Mouse (Mus musculus) heart, adult 9 months (tissue): ENCODE data around the gene Gins1.
A peak's percentile ranks its signal among the peaks of the same experiment; 100 is the strongest.
"Not testable (repeated sequence)": the region's sequence is repeated elsewhere in the genome, so short reads cannot be mapped to it uniquely, and the experiment has no call there.

ENCODE experiments used
- DNase-seq, 2 experiments: peaks; one replicate each; pipeline ENCODE4 v3.0.0; 2022; ENCODE audit warnings: low spot score in 2 of 2

The Gins1 gene

DNA sequence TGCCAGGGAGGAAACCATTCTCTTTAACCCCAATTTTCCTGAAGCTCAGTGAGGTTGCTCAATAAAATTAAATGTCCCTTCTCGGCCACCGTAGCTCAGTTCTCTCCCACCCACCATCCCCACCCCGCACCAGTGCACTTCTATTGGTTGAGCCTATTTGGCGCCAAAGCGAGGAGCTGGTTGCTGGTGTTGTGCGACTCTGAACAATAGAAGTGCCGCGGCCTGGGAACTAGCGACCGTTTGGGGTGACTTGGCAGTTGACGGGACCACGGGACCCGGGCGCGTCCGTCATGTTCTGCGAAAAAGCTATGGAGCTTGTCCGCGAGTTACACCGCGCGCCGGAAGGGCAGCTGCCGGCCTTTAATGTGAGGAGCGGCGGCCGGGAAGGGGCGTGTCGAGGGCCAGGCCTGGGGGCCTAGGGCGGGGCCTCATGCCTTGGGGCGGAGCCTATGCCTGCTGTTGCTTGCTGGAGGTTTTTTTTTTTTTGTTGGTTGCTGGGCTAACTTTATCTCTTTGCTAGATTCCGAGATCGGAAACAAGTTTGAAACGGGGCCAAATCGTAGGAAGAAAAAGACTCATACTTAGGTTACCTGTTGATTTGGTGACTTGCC is 4.3 kb downstream of the Gins1 start:
- peak; percentile 92 to 96 for DNase-seq

DNA sequence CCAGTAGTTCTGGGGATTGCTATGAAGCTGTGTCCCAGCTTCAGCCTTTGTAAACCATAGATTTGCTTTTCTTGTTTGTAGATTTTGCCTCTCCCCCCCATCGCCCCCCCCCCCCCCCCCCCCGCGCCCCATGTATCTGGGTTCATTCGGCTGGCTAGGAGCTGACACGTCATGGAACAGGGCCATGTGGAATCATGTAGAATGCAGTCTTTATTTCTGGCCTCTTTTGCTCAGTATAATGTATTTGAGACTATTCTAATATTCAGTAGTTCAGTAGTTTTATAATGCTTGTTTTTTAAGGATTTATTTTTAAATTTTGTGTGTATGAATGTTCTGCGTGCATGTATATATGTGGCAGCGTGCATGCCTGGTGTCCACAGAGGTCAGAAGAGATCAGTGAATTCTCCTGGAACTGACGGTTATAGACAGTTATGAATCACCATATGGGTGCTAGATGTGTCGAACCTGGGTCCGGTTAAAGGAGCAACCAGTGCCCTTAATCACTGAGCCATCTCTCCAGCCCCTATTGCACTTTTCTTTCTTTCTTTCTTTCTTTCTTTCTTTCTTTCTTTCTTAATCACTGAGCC is 5.2 kb downstream of the Gins1 start:
- no peak for DNase-seq

DNA sequence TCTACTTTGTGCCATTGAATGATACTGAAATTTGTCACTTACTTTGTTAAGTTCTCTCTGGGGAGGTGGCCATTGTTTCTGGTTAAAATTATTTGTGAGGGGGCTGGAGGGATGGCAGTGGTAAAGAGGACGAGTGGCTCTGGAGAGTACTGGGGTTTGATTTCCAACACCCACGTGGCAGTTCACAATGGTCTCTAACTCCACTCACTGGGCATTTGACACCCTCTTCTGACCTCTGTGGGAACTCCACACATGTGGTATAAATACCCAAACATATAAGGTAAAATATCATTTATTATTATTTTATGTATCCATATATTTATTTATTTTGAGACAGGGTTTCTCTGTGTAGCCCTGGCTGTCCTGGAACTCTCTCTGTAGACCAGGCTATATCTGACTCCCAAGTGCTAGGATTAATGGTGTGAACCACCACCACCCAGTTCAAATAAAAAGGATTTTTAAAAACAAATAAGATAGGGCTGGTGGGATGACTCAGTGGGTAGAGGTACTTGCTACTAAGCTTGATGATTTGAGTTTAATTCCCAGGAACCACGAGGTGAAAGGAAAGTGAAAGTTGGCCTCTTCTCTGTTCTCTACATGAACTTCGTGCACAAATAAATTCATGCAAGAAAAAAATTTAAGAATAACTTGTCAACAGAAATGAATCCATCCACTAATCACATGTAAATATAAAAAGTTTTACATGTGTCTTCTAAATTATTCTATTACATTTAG is 9.7 kb downstream of the Gins1 start:
- no peak for DNase-seq

DNA sequence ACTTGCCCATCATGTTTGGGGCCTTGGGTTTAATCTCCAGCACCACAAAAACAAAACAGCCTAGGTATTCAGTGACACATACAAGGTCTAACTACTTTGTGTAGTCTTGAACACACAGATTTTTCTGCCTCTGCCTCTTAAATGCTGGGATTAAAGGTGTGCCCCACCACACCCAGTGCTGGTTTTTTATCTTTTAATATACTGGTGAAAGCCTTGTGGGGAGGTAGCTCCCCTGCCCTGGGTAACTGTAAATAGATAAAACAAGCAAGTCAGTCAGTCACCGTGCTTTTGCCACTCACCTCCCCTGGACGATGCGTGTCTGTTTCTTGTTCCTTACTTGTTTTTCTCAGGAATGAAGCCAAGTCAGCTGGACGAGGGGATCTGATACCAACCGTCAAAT is 10.6 kb downstream of the Gins1 start:
- DNase-seq: no peak

DNA sequence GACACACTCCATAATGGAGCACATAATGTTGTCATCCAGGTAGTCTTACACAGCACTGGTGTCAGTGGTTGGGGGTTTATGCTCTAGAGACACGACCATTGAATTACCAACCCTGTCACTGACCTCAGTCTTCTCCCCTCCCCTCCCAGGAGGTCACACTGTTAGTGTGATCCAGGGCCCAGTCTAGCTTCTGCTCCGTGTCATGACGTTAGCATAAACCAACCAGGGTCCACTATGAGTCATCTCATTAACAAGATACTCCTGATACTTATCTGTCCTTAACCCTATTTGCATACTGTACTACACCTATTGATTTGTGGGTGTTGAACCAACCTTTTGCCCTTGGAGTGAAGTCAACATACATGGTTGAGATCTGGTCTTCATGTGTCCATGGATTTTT is 13.5 kb downstream of the Gins1 start:
- no peak for DNase-seq

DNA sequence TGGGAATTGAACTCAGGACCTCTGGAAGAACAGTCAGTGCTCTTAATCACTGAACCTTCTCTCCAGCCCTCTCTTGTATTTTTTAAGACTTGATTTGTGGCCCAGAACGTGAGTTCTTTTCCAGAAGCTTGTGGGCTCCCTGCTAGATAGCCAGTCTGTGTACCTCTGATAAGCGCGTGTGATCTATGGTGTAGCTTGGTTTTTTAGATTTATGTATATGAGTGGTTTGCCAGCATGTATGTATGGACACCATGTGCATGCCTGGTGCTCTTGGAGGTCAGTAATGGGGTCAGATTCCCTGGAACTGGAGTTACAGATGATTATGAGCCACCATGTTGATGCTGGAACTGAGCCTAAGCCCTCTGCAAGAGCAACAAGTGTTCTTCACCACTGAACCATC is 15.3 kb downstream of the Gins1 start:
- no peak for DNase-seq

DNA sequence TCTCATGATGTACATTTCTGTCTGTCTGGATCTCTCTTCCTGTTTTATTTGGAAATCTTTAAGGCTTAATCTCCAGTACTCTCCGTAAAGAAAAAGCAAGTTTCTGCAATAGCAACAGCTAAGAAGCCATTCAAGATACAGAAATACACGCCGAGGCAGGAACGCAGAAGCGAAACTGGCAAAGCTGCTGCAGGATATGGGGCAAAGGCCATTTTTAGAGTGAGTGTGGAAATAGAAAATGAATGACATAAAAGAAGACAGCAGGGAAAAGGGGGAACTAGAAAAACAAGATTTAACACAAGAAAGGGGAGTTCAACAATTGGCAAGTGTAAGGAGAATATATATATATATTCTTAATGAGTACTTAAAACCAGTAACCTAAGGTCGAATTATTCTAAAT is 16.5 kb downstream of the Gins1 start:
- peak; percentile 23 to 39 for DNase-seq

DNA sequence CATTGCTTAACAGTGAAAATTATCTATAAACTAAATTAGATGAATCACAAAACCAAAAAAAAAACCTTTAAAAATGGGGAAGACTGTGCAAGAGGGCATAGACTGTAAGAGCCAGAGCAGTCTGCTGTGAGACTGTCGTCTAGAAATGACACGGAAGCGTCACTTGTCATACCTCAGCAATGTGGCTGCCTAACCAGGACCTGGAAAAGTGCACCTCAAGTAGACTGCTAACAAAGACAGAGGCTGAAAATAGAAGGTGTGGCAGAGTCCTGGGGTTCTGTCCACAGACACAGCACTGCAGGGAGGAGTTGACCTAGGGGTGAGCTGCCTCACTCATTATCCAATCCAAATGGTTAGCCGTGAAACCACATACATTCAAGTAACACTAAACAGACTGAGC is 17.0 kb downstream of the Gins1 start:
- DNase-seq: peak in 1 of 2 experiments; percentile 20

DNA sequence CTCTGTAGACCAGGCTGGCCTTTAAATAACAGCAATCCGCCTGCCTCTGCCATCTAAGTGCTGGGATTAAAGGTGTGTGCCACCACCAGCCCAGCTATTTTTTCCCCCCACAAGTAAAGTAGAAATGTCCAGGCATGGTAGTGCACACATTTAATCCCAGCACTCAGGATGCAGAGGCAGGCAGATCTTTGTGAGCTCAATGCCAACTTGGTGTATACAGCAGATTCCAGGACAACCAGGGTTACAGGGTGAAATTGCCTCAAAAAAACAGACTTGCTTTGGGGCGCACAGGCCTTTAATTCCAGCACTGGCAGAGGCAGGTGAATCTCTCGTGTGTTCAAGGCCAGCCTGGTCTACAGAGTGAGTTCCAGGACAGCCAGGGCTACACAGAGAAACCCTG is 17.8 kb downstream of the Gins1 start:
- DNase-seq: no peak

DNA sequence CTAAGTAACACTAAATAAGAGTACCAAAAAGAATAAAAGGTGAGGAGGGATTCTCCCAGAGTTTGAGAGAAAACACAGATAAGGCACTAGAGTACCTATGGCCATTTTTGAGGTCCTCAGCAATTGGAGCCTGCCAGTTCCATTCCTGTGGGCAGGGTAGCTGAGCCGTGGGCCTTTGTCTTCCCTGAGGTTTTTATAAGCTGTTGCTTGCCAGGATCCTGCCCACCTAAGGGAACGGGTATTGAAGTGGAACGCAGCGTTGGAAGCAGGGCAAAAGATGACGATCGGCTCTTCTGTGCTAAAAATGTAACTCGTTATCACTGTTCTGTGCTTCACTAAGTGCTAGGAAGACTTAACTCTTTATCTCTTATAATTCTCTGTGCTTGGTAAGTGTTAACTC is 18.3 kb downstream of the Gins1 start:
- no peak for DNase-seq

DNA sequence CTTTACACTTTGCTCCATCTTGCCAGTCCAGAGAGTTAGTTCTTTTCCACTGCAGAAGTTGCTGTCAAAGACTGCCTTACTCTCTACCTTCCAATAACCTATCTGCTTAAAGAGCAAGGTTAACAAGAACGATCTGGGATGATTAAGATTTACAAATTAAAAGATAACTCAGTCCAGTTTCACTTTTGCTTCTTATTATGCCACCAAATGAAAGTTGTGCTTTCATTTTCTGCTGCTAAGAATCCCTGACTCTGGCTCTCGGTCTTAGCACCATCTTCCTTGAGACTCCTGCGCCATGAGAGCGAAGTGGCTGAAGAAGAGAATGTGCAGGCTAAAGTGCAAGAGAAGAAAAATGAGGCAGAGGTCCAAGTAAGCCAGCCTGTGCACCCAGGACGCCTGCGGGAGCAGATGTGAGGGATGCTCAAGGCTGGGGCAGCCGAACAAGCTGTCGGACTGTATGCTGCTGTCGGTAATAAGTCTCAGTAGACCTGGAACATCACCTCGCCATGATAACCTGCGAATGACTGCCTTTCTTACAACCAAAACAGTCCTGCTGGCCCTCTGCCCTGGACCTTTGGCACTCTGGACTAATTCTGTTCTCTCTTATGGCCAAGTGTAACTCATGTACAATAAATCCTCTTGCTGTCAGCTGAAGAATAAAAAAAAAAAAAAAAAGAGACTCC is 22.0 kb downstream of the Gins1 start:
- DNase-seq: no peak

DNA sequence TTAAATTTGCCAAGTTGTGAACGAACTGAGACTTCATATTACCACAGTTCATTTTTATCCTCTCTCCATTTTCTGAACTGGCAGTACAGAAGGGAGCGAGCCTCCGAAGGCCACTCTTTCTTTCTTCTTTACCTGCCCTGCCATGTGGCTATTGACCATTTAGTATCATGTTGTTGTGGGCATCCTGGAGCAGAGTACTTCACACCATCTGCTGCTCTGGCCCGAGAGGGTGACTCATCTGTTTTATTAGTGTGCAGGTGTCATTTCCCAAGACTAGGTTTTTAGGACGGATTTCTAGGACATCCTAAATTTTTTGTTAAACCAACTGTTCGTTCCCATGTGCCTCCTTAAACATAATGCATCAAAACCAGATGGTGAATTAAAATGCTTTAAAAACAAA is 24.0 kb downstream of the Gins1 start:
- no peak for DNase-seq

DNA sequence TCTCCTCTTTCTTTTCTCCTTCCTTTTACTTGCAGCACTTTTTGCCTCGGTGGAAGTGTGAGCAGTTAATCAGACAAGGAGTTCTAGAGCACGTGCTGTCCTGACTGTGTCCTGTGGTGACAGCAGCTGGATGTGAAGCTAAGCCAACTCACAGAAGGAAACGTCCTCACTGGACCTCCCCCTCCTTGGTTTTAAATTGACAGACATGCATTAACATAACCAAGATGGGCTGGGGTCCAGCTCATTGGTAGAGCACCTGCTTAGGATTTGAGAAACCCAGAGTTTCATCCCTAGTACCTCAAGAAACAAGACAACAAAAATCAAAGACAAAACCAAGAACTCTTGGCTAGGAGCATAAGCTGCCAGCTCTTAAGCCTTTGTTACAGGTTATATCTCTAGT is 25.6 kb downstream of the Gins1 start:
- no peak for DNase-seq

DNA sequence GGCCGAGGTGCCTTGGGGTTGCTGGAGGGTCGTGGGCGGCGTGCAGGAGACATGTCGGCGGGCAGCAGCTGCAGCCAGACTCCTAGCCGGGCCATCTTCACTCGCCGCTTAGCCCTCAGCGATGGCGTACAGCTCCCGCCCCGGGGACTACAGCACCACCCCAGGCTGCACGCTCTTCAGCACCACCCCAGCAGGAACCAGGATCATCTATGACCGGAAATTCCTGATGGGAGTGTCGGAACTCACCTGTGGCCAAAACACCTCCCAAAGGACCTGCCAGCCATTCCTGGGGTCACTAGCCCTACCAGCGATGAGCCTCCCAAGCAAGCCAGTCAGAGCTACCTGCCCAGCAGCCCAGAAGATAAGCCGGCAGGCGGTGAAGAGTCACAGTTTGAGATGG is 28.3 kb downstream of the Gins1 start:
- no peak for DNase-seq

DNA sequence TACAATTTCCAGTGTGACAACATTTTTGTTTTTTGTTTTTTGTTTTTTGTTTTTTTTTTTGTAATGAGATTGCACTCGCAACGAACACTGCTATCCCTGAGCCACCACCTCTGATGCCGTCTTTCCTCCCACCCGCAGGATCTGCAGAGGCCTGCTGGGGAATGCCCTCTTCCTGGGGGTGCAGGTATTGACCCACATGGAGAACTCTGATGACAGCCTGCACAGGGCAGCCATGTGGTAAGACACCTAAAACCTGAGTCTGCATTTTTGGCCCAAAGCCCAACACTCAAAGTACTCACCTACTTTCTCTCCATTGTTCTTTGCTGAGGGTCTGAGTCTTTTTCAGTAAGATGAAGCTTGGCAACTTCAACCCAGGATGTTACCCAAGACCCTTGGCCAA is 29.5 kb downstream of the Gins1 start:
- no peak for DNase-seq

DNA sequence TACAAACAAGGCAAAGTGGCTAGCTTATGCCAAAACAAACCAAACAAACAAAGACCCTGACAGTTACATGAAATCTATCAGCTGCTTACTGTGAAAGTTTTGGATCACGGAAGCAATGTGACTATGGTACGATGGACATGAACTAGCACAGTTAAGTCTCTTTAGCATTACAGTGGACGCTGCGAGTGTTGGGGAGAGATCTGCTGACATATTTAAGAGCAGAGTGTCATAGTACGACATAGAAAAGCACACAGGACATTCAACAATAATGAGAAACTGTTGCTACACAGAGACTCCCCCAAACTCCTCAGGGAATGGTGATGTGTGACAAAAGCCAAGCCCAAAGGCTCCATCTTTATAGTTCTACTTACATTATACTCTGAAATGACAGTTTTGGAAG is 38.8 kb downstream of the Gins1 start:
- DNase-seq: no peak

DNA sequence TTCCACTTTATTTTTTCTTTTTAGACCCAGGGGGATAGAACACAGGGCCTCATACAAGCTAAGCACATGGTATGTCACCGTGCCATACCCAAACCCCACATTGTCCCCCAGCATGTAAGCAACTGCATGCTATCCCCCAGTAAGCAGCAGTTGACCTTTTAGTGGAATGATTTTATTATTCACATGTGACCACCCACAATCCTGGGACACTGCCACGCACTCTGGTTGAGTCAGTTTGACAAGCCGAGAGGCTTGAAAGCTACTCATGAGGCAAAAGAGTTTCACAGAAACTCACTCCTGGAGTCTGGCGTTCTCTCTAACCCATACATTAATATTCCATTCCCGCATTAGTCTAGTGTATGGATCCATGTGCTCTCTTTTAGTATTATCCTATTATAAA is 42.1 kb downstream of the Gins1 start:
- not testable (repeated sequence) for DNase-seq

DNA sequence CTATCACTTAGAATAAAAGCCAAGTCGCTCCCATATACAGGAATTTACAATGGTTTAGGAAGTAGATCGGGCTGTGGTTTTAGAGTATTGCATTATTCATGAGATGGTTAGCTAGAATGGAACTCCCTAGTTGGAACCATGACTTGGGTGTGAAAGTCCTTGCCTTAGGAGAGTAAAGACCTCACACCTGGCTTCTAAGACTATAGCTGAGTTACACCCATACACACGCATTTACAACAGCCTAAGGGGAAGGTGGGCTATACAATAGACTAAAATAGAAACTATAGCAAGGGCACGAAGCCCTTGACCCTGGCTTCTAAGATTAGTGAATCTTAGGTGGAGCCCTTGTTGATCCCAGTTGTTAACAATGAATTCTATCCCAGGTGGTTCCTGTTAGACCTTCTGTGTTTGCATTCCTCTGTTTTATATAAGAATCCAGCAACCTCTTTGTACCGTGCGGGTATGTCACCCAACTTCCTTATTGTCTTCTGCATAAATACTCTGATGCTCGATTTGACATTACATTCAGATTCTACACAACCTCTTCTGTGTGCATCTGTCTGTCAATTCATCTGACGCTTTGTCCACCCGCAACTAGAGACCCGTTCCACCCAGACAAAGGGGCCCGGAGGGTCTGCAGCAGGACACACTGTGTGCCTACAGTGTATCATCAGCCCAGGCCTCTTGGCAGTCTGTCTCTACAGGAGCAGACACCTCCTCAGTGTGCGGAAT is 42.8 kb downstream of the Gins1 start:
- not testable (repeated sequence) for DNase-seq

DNA sequence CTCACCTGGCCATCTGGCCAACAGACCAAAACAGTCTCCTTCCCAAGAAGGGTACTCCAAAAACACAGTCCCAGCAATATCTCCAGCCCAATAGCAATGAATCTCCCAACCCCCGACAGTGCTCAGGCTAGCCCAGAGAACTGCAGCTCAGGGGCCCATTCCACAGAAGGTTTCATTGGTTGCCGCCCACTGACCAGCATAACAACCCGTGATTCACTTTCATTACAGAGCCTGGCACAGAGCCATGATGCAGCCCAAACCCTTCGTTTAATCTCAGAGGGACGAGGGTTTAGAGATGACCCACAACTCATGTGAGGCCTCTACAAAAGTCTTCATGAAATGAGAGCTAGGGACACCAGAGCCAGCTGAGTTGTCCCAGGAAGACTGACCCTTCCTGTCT is 43.6 kb downstream of the Gins1 start:
- no peak for DNase-seq

DNA sequence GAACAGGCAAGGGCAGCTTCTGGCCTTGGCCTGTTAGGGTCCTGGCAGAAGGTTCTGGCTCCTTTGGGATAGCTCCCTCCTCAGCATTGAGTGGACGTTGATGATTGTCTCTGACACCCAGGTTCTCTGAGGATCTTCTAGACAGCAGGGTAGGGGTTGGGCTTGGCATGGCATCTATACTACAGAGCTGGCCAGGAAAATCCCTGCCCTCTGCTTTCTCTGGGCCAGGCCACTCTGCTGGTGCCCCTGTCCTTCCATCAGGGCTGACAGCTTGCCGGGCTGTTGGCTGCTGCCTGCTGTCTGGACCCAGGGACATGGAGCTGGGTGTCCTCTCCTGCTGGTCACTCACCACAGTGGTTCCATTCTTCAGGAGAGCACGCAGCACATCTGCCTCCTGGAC is 44.5 kb downstream of the Gins1 start:
- no peak for DNase-seq

DNA sequence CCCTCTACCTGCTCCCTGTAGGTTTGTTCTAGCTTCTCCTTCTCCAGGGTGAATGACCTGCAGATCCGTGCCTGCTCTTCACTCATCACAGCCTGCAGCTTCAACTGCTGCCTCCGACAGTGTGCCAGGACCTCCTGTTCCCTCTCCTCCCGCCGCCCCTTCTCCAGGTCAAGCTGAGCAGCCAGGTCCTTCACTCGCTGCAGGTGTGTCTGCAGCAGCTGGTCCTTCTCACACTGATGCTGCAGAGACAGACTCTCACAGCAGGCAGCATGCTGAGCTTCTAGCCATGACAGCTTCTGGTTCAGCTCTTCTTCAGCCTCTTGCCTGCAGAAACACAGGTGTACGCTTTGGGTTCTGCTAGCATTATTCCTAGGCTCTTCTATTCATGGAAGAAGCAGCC is 44.9 kb downstream of the Gins1 start:
- no peak for DNase-seq

DNA sequence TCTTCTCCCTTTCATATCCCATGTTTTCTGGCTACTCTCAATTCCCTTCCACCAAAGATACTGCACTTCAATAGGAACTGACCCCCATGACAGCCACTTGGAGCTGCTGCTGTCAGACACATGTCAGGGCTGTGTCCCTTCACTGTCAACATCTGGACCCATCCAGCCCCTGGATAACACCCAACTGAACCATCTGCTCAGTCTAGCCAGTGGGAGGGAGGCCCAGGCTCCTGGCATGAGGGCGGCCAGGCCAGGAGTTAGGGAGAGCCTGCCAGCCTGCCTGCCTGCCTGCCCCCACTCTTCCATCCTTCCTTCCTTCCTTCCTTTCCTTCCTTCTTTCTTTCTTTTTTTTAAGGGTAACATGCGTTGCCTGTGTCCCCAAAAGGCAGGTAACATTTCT is 46.0 kb downstream of the Gins1 start:
- no peak for DNase-seq
